Mouse (Mus musculus) lung, postnatal 0 days (tissue): ENCODE results near the gene Vwa2. TPM values are rescaled to one million over a fixed set of nuclear protein-coding genes. Genes with fewer than 3 reads are reported as not detected.

Experiments
- ATAC-seq: fragments of 200-750 bp; cut with Nextera tagmentation; 2 replicates; pipeline ENCODE4 v1.8.0; 2017; ENCODE audit warnings: moderate library complexity
- DNase-seq: peaks from one replicate; pipeline ENCODE4 v3.0.0-alpha.2; 2016; ENCODE audit warnings: low spot score
- H3K27ac ChIP-seq: fragments of 300-500 bp; sonication (generic); 2 replicates; pipeline ENCODE4 v1.5.1; 2014; ENCODE audit warnings: antibody characterized with exemption, mild to moderate bottlenecking, low read length, mixed read lengths
- H3K27me3 ChIP-seq: fragments of 300-500 bp; sonication (generic); replicated peaks from 2 replicates; pipeline ENCODE4 v1.6.1; 2014; ENCODE audit warnings: low read length, mixed read lengths; ENCODE audit not compliant: insufficient read depth
- H3K36me3 ChIP-seq: fragments of 300-500 bp; sonication (generic); 2 replicates; pipeline ENCODE4 v1.6.1; 2014; ENCODE audit warnings: low read length, mixed read lengths; ENCODE audit not compliant: insufficient read depth
- H3K4me1 ChIP-seq: fragments of 300-500 bp; sonication (generic); 2 replicates; pipeline ENCODE4 v1.6.1; 2014; ENCODE audit warnings: antibody characterized with exemption, low read depth, low read length, mixed read lengths; ENCODE audit not compliant: insufficient read depth
- H3K4me2 ChIP-seq: fragments of 300-500 bp; sonication (generic); replicated peaks from 2 replicates; pipeline ENCODE4 v1.6.1; 2014; ENCODE audit warnings: low read depth, mild to moderate bottlenecking, low read length, moderate library complexity, mixed read lengths
- H3K4me3 ChIP-seq: fragments of 300-500 bp; sonication (generic); 2 replicates; pipeline ENCODE4 v1.5.1; 2014; ENCODE audit warnings: low read depth, low read length
- H3K9ac ChIP-seq: fragments of 300-500 bp; sonication (generic); replicated peaks from 2 replicates; pipeline ENCODE4 v1.6.1; 2014; ENCODE audit warnings: low read depth, mild to moderate bottlenecking
- H3K9me3 ChIP-seq: fragments of 300-500 bp; sonication (generic); 2 replicates; pipeline ENCODE4 v1.6.1; 2016; ENCODE audit warnings: low read length, mixed read lengths
- CTCF ChIP-seq: IDR thresholded peaks from 2 replicates; pipeline ENCODE4 v1.5.1; 2016; ENCODE audit warnings: antibody characterized with exemption, mild to moderate bottlenecking
- EP300 ChIP-seq: IDR thresholded peaks from 2 replicates; pipeline ENCODE4 v1.6.1; 2016; ENCODE audit warnings: antibody characterized with exemption, mild to moderate bottlenecking, control low read depth
- WGBS: fragments of 180-500 bp; shearing (Covaris S2); extraction: QIAGEN DNeasy Blood & Tissue Kit; methylation state at CpG from one replicate; pipeline ENCODE4 v1.1.7; 2014; 5-methylcytosine and 5-hydroxymethylcytosine counted together
- polyA plus RNA-seq: library from polyadenylated mRNA; unstranded; fragments of >200 nt; fragmentation: Nextera tagmentation; extraction: Ambion mirVana; gene quantifications from 2 replicates; pipeline ENCODE4 v1.2.1, GENCODE M21; 2015

Gene Vwa2
- polyA plus RNA-seq, result 0.48 and 0.63 TPM in 2 replicates

DNA sequence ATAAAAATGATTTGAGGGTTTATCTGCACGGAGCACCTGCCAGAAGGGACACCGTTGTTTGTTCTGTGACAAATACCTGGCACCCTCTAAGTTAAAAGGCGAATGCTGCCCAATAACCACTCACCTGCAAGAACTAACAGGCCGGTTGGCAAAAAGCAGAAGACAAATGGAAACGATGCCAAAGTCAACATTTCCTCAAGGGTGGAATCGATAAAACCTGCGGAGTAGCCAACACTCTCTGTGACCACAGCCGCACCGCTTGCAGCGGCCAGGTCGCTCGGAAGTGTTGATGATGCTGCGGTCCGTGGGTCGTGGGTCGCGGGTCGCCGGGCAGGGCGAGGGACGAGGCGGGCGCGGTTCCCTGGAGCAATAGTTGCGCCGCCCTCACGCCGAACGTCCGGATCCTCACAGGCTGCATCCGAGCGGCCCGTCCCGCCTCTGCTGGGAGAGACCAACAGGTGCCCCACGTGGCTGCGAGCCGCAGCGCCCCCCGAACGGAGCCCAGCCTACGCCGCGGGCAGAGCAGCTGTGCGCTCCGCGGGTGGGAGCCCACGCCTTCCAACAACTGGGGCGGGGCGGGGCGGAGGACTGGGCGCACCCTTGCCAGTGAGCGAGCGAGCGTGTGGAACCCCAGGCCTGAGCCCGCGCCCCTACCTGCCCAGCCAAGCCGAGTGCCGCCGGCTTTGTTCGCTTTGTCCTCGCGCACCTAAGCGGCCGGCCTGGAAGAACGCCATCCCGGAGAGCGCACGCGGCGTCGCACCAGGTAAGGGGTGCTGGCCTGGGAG is at the start of gene Vwa2:
Gene Vwa2, plus strand, starts transcription at position 434 of the 785 bp plus-strand sequence.
- peak; percentile 35 for DNase-seq
- 5% methylated on average over 53 of the region's 71 CpGs for WGBS

DNA sequence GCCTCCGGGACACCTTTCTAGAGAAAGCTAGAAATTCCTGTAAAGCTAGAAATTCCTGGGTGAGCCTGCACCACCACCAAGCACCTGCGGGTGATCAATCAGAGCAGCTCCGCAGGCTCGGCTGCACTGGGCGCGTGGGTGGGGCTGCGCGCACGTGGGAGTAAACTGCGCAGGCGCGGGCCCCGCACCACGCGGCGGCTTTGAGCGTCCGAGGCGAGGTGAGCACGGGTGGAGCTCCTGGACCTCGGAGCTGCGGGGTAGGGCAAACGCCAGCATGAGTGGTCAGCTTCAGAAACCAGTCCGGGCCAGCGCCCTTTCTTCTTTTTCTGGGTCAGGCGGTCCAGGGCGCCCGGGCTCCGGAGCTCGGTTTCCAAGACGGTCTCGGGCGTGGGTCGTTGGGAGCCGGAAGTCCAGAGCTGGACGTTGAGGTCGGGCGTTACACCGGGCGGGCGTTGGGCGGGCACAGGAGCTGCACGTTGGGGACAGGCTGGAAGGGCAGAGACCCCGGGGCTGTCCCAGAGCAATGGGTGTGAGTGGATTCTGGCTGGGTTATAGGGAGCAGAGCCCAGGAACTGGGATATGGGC is 47.9 kb upstream of the Vwa2 start, which contains the start of gene Tdrd1:
Gene Tdrd1, plus strand, starts transcription at position 163 of the 585 bp plus-strand sequence.
- DNase-seq (no peak), ATAC-seq (no peak)
- H3K27me3 ChIP-seq, result no peaks in the 10 kb centered on the region
- TF ChIP-seq CTCF (no peak), EP300 (no peak)
- 52% methylated on average over 44 of the region's 44 CpGs for WGBS
- H3K27ac ChIP-seq, result no peak within 1 kb of the TSS
- no peaks in the 10 kb centered on the region for H3K36me3 ChIP-seq
- H3K4me1 ChIP-seq, result no peaks in the 10 kb centered on the region; the same call in 1 of the 2 replicates
- H3K9me3 ChIP-seq, result no peaks in the 10 kb centered on the region
- no peak within 1 kb of the TSS for H3K4me3 ChIP-seq
- no peak within 1 kb of the TSS for H3K9ac ChIP-seq
- H3K4me2 ChIP-seq, result peak within 1 kb of the TSS; percentile 17; the same call in 1 of the 2 replicates

More for the DNA sequence above, at the start of gene Vwa2:
- TF ChIP-seq CTCF, result peak; percentile 14; the same call in 1 of the 2 replicates
- no peak for TF ChIP-seq EP300
- H3K4me2 ChIP-seq, result peak within 1 kb of the TSS; percentile 82
- no peaks in the 10 kb centered on the region for H3K36me3 ChIP-seq
- peak within 1 kb of the TSS; percentile 43 for H3K4me3 ChIP-seq
- H3K9ac ChIP-seq, result no peak within 1 kb of the TSS
- no peaks in the 10 kb centered on the region for H3K9me3 ChIP-seq
- H3K27ac ChIP-seq, result no peak within 1 kb of the TSS
- peak; percentile 69 for ATAC-seq
- H3K27me3 ChIP-seq, result peaks cover 30% of the 10 kb centered on the region
- H3K4me1 ChIP-seq, result peaks cover 11% of the 10 kb centered on the region

DNA sequence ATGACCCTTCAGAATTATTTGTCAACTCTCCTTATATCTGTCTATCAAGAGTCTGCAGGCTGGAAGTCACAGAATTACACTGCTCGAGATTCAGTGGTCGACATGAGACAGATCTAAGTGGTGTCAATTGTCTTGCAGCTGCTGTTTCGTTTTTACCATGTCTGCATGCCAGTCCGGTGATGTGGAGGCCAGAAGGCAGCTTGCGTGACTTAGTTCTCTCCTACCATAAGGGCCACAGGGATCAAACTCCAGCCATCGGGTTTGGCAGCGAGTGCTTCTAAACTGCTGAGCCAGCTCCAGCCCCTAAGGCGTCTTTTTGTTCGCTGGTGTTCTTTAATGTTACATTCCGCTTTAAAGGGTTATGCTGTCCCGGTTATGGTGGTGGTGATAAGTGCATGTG is 45.7 kb upstream of the Vwa2 start:
- TF ChIP-seq CTCF, result no peak
- TF ChIP-seq EP300, result no peak

DNA sequence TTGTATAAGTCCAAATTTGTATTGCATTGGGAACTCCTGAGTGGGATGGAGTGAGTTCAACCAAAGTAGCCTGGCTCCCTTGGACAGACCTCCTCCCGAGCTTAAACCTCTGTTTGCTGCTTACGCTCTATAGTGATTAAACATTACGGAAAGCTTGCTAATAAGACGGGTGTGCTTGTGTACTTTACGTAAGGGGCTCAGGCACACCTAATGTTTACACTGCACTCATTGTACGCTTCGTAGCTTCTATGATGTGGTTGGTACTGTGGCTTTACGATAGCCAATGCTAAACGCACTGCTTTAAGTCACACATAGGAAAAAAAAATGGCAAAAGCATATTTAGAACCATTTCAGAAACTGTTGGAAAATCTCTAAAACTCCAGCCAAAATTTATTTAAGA is 44.8 kb upstream of the Vwa2 start:
- H3K27ac ChIP-seq, result no peak overlapping the region
- DNase-seq (peak; percentile 74), ATAC-seq (peak; percentile 84)
- no peaks in the 10 kb centered on the region for H3K9me3 ChIP-seq
- H3K4me2 ChIP-seq, result no peak overlapping the region
- no peaks in the 10 kb centered on the region for H3K4me1 ChIP-seq
- H3K4me3 ChIP-seq, result no peak overlapping the region
- no peak overlapping the region for H3K9ac ChIP-seq
- 49% methylated on average over 9 of the region's 9 CpGs for WGBS
- H3K36me3 ChIP-seq, result no peaks in the 10 kb centered on the region
- H3K27me3 ChIP-seq, result no peaks in the 10 kb centered on the region
- TF ChIP-seq EP300 (no peak), CTCF (no peak)

More for the DNA sequence above, 45.7 kb upstream of the Vwa2 start:
- no peaks in the 10 kb centered on the region for H3K36me3 ChIP-seq
- DNase-seq (no peak), ATAC-seq (no peak)
- H3K4me3 ChIP-seq, result no peak overlapping the region
- no peak overlapping the region for H3K27ac ChIP-seq
- no peak overlapping the region for H3K4me2 ChIP-seq
- no peaks in the 10 kb centered on the region for H3K9me3 ChIP-seq
- no peaks in the 10 kb centered on the region for H3K27me3 ChIP-seq
- WGBS, result 71% methylated on average over 11 of the region's 11 CpGs
- H3K4me1 ChIP-seq, result no peaks in the 10 kb centered on the region
- no peak overlapping the region for H3K9ac ChIP-seq

DNA sequence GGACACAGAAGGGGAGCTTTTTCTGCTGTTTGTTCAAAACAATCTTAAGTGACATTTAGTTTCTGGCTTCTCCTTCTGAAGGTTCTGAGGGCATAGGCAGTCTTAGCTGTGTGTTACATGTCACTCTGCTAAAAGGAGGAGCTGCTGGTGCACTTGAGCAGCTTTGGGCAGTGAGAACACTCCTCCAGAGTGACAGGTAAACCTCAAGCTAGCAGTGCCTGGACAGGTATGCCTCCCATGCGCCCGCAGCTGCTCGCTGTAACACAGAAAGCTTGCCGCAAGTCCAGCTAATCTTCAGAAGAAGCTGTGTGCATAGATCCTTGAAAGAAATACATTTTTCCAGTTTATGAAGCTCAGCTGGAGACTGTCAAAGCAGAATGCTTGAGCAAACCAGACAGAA is 43.9 kb upstream of the Vwa2 start:
- 68% methylated on average over 4 of the region's 4 CpGs for WGBS
- no peaks in the 10 kb centered on the region for H3K9me3 ChIP-seq
- ATAC-seq, result peak; percentile 63

DNA sequence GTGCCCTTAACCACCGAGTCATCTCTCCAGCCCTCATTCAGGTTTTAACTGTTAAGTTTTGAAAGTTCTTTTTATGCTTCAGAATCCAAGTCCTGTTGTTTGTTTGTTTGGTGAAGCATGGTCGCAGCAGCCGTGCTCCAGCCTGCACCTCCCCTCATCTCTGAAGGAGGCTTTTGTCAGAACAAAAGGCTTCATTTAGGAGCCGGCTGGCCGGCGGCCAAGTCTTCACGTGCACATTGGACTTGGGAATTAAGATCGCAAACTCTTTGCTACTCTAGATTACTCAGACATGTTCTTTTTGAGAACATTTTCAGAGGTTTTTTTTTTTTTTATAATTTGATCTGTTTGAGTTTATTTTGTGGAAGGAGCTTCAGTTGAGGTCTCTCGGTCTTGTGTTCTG is 38.7 kb upstream of the Vwa2 start:
- TF ChIP-seq CTCF (no peak), EP300 (no peak)
- Histone ChIP-seq H3K4me1 (no peaks in the 10 kb centered on the region), H3K4me3 (no peak overlapping the region), H3K9ac (no peak overlapping the region), H3K9me3 (no peaks in the 10 kb centered on the region), H3K36me3 (no peaks in the 10 kb centered on the region), H3K4me2 (no peak overlapping the region), H3K27ac (no peak overlapping the region), H3K27me3 (no peaks in the 10 kb centered on the region)
- DNase-seq (no peak), ATAC-seq (no peak)
- WGBS, result 31% methylated on average over 9 of the region's 9 CpGs

More for the DNA sequence above, 43.9 kb upstream of the Vwa2 start:
- Histone ChIP-seq H3K36me3 (no peaks in the 10 kb centered on the region), H3K9ac (no peak overlapping the region), H3K4me1 (no peaks in the 10 kb centered on the region), H3K27me3 (no peaks in the 10 kb centered on the region), H3K4me3 (no peak overlapping the region), H3K4me2 (no peak overlapping the region), H3K27ac (no peak overlapping the region)
- no peak for DNase-seq
- TF ChIP-seq CTCF (no peak), EP300 (no peak)
